Mouse (Mus musculus): ENCODE data around the gene Gm14406. TPM values are rescaled to one million over a fixed set of nuclear protein-coding genes. Genes with fewer than 3 reads are reported as not detected.

The Gm14406 gene
- polyA plus RNA-seq, 1 experiment from 2014 or later = not detected

- H3K9me3 ChIP-seq (ENCODE audit: control insufficient read depth, low read length) = no peaks in the 10 kb centered on the region
- 96% methylated on average over 20 of the region's 20 CpGs for WGBS
- H3K27ac ChIP-seq (ENCODE audit: low read depth, low read length) = no peak overlapping the region
- H3K9ac ChIP-seq (ENCODE audit: low read length) = no peak overlapping the region
- DNase-seq (ENCODE audit: low spot score) (no peak), ATAC-seq (ENCODE audit: insufficient read depth, low FRiP score, low TSS enrichment) (no peak)
- H3K4me3 ChIP-seq (ENCODE audit: low read depth, low read length) = no peak overlapping the region
- H3K4me2 ChIP-seq (ENCODE audit: low read depth) = no peak overlapping the region
- no peaks in the 10 kb centered on the region for H3K27me3 ChIP-seq (ENCODE audit: control insufficient read depth, insufficient read depth, low read length)
- H3K36me3 ChIP-seq (ENCODE audit: control insufficient read depth, insufficient read depth, low read length) = no peaks in the 10 kb centered on the region
- H3K4me1 ChIP-seq (ENCODE audit: control insufficient read depth, insufficient read depth, low read length) = no peaks in the 10 kb centered on the region
Observed at GRCm38 (mm10) chr2:177523061-177523460, 54.9 kb downstream of the Gm14406 start.

GRCm38 (mm10) chr2:177520035-177520434, 58.0 kb downstream of the Gm14406 start:
- H3K9ac ChIP-seq (ENCODE audit: low read length) = no peak overlapping the region
- ATAC-seq (ENCODE audit: insufficient read depth, low FRiP score, low TSS enrichment) (no peak), DNase-seq (ENCODE audit: low spot score) (no peak)
- no peak overlapping the region for H3K4me3 ChIP-seq (ENCODE audit: low read depth, low read length)
- H3K36me3 ChIP-seq (ENCODE audit: control insufficient read depth, insufficient read depth, low read length) = no peaks in the 10 kb centered on the region
- H3K27ac ChIP-seq (ENCODE audit: low read depth, low read length) = no peak overlapping the region
- WGBS = 80% methylated on average over 8 of the region's 8 CpGs
- no peaks in the 10 kb centered on the region for H3K9me3 ChIP-seq (ENCODE audit: control insufficient read depth, low read length)
- H3K4me1 ChIP-seq (ENCODE audit: control insufficient read depth, insufficient read depth, low read length) = no peaks in the 10 kb centered on the region
- H3K27me3 ChIP-seq (ENCODE audit: control insufficient read depth, insufficient read depth, low read length) = no peaks in the 10 kb centered on the region
- H3K4me2 ChIP-seq (ENCODE audit: low read depth) = no peak overlapping the region

Other genes starting within 250 kb of the Gm14406 start
- 3.9 and 4.7 TPM in 2 replicates for gene Gm14418, start 179.9 kb downstream of the Gm14406 start, polyA plus RNA-seq (2014; fragmentation: Nextera tagmentation; extraction: Ambion mirVana)
- gene Zfp970, start 113.5 kb downstream of the Gm14406 start, polyA plus RNA-seq (2014; fragmentation: Nextera tagmentation; extraction: Ambion mirVana) = 8.3 and 10.0 TPM in 2 replicates
- 3.5 and 4.2 TPM in 2 replicates for gene Gm14403, start 80.0 kb downstream of the Gm14406 start, polyA plus RNA-seq (2014; fragmentation: Nextera tagmentation; extraction: Ambion mirVana)
- gene Gm14322, start 181.1 kb upstream of the Gm14406 start, polyA plus RNA-seq (2014; fragmentation: Nextera tagmentation; extraction: Ambion mirVana) = 5.7 and 6.7 TPM in 2 replicates